27 mouse cellular contexts compared by ENCODE assay signal in the genomic region with DNA sequence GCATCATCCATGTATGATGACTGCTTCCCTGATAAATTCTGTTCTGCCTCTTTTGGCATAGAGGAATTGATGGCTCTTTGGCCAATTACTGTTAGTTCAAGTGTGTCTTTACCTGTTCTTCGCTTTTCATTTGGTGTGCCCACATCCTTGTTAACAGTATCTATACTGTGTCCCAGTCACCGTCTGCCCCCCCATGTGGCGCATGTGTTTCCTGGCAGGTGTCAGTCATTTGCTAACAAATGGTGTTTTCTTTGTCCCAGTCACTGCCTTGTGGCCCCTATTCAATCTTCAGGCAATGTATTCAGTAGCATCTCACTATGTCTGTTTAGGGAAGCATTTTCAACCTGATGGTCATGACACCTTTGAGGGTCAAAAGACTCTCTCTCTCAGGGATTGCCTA. TPM values are rescaled to one million over a fixed set of nuclear protein-coding genes. Genes with fewer than 3 reads are reported as not detected.
DNase-seq lines count a peak whose midpoint lies in the region.
"Had no signal": no experiment of that assay in that cellular context is flagged by ENCODE, and none has a peak within 500 bp of the region (broad histone marks: within the 10 kb centered on the region; RNA-seq: fewer than 3 reads in every experiment).

No protein-coding gene starts in this region.

- DNase-seq in heart, adult 11 months = peak; percentile 42
- DNase-seq in heart, postnatal 14 days = no peak
- peak; percentile 47 for DNase-seq in thymus, postnatal 0 days (ENCODE audit: low spot score)
- peak; percentile 57 for DNase-seq in thymus, postnatal 14 days
- DNase-seq in thymus, postnatal 36 days = peak; percentile 26 to 44
- DNase-seq in adrenal gland, postnatal 10 days = no peak
- DNase-seq in layer of hippocampus, postnatal 25 days (ENCODE audit: extremely low spot score in 1 of 2, low spot score in 1 of 2) = no peak
- DNase-seq in spleen, postnatal 14 days (ENCODE audit: low spot score in 2 of 2) = no peak
- DNase-seq: adrenal gland, adult 8-10 months; adrenal gland, postnatal 25 days; B cell, adult 2 months; cerebellum, adult 11 months; cerebellum, adult 18-20 months; cerebellum, adult 8-10 months; cerebellum, adult 9-11 months; cerebellum, postnatal 14 days; cerebellum, postnatal 36 days; embryo, embryonic 11 days had no signal

- intact Hi-C loops in heart, postnatal 14 days (cut with DNase I) = no loop called here

RNA-seq across cellular contexts. Expression of a gene that starts 20.5 kb away (rescaled TPM):
- total RNA-seq in heart, postnatal 14 days (2021) = under 1 TPM; 0.32 to 0.41 TPM
- polyA plus RNA-seq in thymus, postnatal 0 days (2015; fragmentation: Nextera tagmentation; extraction: Ambion mirVana) = 5.0 and 7.2 TPM in 2 replicates
- not detected for total RNA-seq in adrenal gland, postnatal 10 days (2021)
- total RNA-seq in layer of hippocampus, postnatal 25 days (2021) = under 1 TPM; 0.39 to 0.54 TPM
- total RNA-seq: adrenal gland, adult 18-20 months; adrenal gland, adult 8-10 months; adrenal gland, postnatal 25 days; CH12.LX; common myeloid progenitor, adult 5-6 weeks had no signal
- polyA plus RNA-seq: activated CD4-positive, CD25-positive, alpha-beta regulatory T cell, adult 4 months; CD4-positive, CD25-positive, alpha-beta regulatory T cell, adult 4 months; erythroblast, embryonic 14.5 days; G1E had no signal

RNA-seq across cellular contexts. Expression of a gene that starts 48.1 kb away (rescaled TPM):
- total RNA-seq in heart, postnatal 14 days (2021) = 1 to 10 TPM; 5.8 to 8.1 TPM
- 0.53 and 0.73 TPM in 2 replicates for polyA plus RNA-seq in thymus, postnatal 0 days (2015; fragmentation: Nextera tagmentation; extraction: Ambion mirVana)
- 10 to 100 TPM; 12.7 to 13.6 TPM for total RNA-seq in adrenal gland, postnatal 10 days (2021)
- 10 to 100 TPM; 12.3 TPM for total RNA-seq in layer of hippocampus, postnatal 25 days (2021)
- polyA plus RNA-seq: CD4-positive, CD25-positive, alpha-beta regulatory T cell, adult 4 months; embryonic facial prominence, embryonic 13.5 days; embryonic facial prominence, embryonic 15.5 days; G1E had no signal

Comparison
In these comparisons a context has a peak if more than half of its experiments do, and no peak if none do; other contexts are left out.
1. DNase-seq: peak in heart, adult 11 months (single experiment), thymus, postnatal 0 days (single experiment), thymus, postnatal 14 days (single experiment) and thymus, postnatal 36 days (2 of 2); none in heart, postnatal 14 days (0 of 2), adrenal gland, postnatal 10 days (single experiment), layer of hippocampus, postnatal 25 days (0 of 2) and spleen, postnatal 14 days (0 of 2).